Mouse (Mus musculus) heart, embryonic 11.5 days (tissue): ENCODE data around the gene Them7. TPM values are rescaled to one million over a fixed set of nuclear protein-coding genes. Genes with fewer than 3 reads are reported as not detected.

ENCODE experiments used
- ATAC-seq: fragments of 200-750 bp; cut with Nextera tagmentation; replicated peaks from 2 replicates; pipeline ENCODE4 v1.8.0; 2017; ENCODE audit warnings: moderate library complexity; ENCODE audit not compliant: insufficient number of reproducible peaks, low FRiP score, low TSS enrichment
- H3K27ac ChIP-seq: fragments of 300-500 bp; sonication (generic); 2 replicates; pipeline ENCODE4 v1.5.1; 2014; ENCODE audit warnings: mild to moderate bottlenecking, low read depth, low read length
- H3K27me3 ChIP-seq: fragments of 300-500 bp; sonication (generic); 2 replicates; pipeline ENCODE4 v1.6.1; 2014; ENCODE audit warnings: mild to moderate bottlenecking, low read length, mixed read lengths; ENCODE audit not compliant: control insufficient read depth, insufficient read depth
- H3K36me3 ChIP-seq: fragments of 300-500 bp; sonication (generic); 2 replicates; pipeline ENCODE4 v1.6.1; 2014; ENCODE audit warnings: mild to moderate bottlenecking, low read length, moderate library complexity, mixed read lengths; ENCODE audit not compliant: control insufficient read depth, insufficient read depth
- H3K4me1 ChIP-seq: fragments of 300-500 bp; sonication (generic); 2 replicates; pipeline ENCODE4 v1.6.1; 2014; ENCODE audit warnings: low read length; ENCODE audit not compliant: control insufficient read depth, insufficient read depth
- H3K4me2 ChIP-seq: fragments of 300-500 bp; sonication (generic); 2 replicates; pipeline ENCODE4 v1.6.1; 2014; ENCODE audit warnings: mild to moderate bottlenecking, moderate library complexity
- H3K4me3 ChIP-seq: fragments of 300-500 bp; sonication (generic); 2 replicates; pipeline ENCODE4 v1.5.1; 2014; ENCODE audit warnings: low read depth, low read length
- H3K9ac ChIP-seq: fragments of 300-500 bp; sonication (generic); 2 replicates; pipeline ENCODE4 v1.6.1; 2014; ENCODE audit warnings: mild to moderate bottlenecking, low read depth, low read length, moderate library complexity
- H3K9me3 ChIP-seq: fragments of 300-500 bp; sonication (generic); replicated peaks from 2 replicates; pipeline ENCODE4 v1.6.1; 2016; ENCODE audit warnings: low read length; ENCODE audit not compliant: control insufficient read depth
- WGBS: fragments of 180-500 bp; shearing (Covaris S2); extraction: QIAGEN DNeasy Blood & Tissue Kit; methylation state at CpG from one replicate; pipeline ENCODE4 v1.1.7; 2014; ENCODE audit not compliant: insufficient replicate concordance; 5-methylcytosine and 5-hydroxymethylcytosine counted together
- polyA plus RNA-seq: library from polyadenylated mRNA; unstranded; fragments of >200 nt; fragmentation: Nextera tagmentation; extraction: Ambion mirVana; gene quantifications from 2 replicates; pipeline ENCODE4 v1.2.1, GENCODE M21; 2014

Gene Them7
- polyA plus RNA-seq, 1 experiment from 2014 or later = 1.5 TPM

DNA sequence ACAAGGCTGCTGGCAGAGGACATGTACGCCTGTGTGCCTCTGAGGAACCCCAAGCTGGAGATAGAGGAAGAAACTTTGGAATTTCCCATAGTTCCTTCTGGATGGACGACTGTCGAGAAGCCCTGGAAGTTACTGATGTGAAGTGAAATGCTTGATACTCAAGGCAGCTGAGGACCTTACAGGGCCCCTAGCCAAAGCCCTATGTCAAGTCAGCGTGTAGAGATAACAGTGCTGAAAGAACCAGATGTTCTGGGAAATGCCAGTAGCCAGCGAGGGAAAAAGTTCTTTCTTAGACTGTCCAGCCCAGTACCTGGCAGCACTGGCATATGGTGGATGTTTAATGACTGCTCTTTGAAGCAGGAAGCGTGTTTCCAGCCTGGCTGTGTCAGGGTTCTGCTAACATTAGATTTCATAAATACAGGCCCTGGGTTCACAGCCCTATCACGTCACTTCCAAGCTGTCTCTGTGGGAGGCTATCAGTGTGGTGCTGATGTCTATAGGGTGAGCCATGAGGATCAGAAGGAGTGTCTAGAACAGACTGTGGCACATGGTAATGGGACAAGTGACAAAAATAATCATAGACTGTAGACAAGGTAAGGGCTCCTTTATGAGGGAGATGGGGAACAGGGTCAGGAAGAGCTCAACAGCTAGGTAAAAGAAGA lies 2.3 kb downstream of the Them7 start:
- H3K4me2 ChIP-seq = peak overlapping the region; percentile 20; the same call in 1 of the 2 replicates
- ATAC-seq = 0 out of 2 replicates have a peak, but pooled peaks have one; percentile 9
- H3K27me3 ChIP-seq = peaks cover 13% of the 10 kb centered on the region
- no peak overlapping the region for H3K4me3 ChIP-seq
- no peak overlapping the region for H3K9ac ChIP-seq
- no peaks in the 10 kb centered on the region for H3K36me3 ChIP-seq
- H3K9me3 ChIP-seq = no peaks in the 10 kb centered on the region
- H3K4me1 ChIP-seq = peaks cover 14% of the 10 kb centered on the region
- 16% methylated on average over 7 of the region's 7 CpGs for WGBS
- 0 out of 2 replicates have a peak overlapping the region, but pooled peaks have one; percentile 29 for H3K27ac ChIP-seq

DNA sequence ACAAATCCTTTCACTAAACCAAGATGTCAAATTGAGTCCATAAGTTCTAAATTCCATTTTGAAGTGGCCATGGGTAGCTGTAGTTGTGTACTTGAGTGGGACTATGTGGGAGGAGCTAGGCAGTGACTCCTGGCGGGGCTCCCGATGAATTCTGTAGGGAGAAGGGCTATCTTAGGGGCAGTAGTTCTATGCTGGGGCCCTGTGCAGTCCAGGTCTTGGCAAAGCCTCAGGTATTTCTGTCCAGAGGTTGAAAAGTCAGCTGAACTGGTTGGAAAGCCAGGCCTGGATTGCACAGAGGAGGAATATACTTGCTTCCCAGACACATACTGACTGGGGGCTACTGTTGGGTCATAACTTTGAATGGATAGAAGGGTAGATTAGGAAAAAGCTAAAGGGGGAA lies 4.3 kb downstream of the Them7 start:
- H3K4me3 ChIP-seq = no peak overlapping the region
- WGBS = 54% methylated on average over 2 of the region's 2 CpGs
- no peak for ATAC-seq
- H3K36me3 ChIP-seq = no peaks in the 10 kb centered on the region
- no peaks in the 10 kb centered on the region for H3K9me3 ChIP-seq
- H3K4me2 ChIP-seq = no peak overlapping the region
- H3K27me3 ChIP-seq = peaks cover 14% of the 10 kb centered on the region
- no peak overlapping the region for H3K9ac ChIP-seq
- peaks cover 14% of the 10 kb centered on the region for H3K4me1 ChIP-seq
- H3K27ac ChIP-seq = no peak overlapping the region

DNA sequence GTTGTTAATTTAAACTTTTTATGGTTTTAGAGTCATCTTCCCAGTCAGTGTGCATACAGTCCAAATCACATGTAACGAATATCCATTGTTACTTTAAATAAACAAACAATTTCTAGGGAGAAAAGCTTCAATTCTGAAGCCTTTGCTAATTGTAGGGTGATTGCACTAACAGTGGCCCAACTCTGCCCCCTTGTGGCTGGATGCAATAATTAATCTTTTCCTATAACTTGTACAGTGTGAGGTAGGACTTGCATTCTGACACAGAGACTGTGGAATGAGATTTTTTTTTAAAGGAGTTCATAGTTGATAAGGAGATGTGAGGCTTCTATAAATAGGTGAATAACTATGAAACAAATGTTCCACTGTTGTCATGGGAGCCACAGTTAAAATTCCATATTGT lies 6.2 kb downstream of the Them7 start:
- H3K27ac ChIP-seq = no peak overlapping the region
- peaks cover 8% of the 10 kb centered on the region; the same call in 1 of the 2 replicates for H3K27me3 ChIP-seq
- no peak overlapping the region for H3K4me3 ChIP-seq
- 5% methylated on average over 1 of the region's 1 CpGs for WGBS
- H3K36me3 ChIP-seq = no peaks in the 10 kb centered on the region
- H3K9ac ChIP-seq = no peak overlapping the region
- no peaks in the 10 kb centered on the region for H3K9me3 ChIP-seq
- H3K4me2 ChIP-seq = no peak overlapping the region
- peaks cover 16% of the 10 kb centered on the region for H3K4me1 ChIP-seq
- ATAC-seq = no peak

DNA sequence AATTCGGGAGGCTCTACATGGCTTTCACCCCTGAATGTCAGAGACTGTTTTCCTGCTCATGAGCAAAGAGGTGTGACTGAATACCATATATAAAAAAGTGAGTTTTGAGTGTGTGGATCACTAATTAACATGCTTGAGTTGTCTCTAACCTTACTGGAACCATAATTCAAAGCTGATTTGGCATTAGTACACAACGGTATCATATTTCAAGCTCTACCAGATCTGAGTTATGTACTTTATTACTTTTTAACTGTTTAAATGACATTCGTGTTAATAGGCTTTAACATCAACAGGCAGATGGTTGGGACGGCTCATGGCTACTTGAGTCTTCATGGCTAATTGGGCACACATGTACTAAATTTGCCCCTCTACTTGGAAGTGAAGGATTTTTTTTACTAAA lies 8.3 kb downstream of the Them7 start:
- WGBS = 84% methylated on average over 4 of the region's 4 CpGs
- Histone ChIP-seq H3K4me2 (no peak overlapping the region), H3K4me1 (peaks cover 4% of the 10 kb centered on the region; the same call in 1 of the 2 replicates), H3K9me3 (no peaks in the 10 kb centered on the region), H3K36me3 (no peaks in the 10 kb centered on the region), H3K27ac (no peak overlapping the region), H3K4me3 (no peak overlapping the region), H3K9ac (no peak overlapping the region), H3K27me3 (peaks cover 4% of the 10 kb centered on the region; the same call in 1 of the 2 replicates)
- ATAC-seq = no peak

DNA sequence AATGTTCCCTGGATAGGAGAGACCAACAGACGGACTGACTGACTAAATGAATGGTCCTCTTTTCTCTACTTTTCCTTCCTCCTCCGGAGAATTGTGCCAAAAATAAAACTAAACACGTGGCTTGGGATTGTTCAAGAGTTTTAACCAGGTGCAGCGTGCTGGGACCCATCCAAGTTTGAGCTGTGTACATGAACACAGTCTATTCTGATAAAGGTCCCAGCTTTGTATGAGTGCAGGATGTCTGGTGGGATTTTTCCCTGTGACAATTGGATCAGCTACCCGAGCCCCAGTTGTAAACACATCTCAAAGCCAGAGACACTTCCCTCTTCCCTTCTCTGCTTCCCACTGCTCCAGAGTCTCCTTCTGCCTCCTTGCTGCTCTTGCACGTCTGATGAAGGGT lies 10.2 kb downstream of the Them7 start:
- ATAC-seq = no peak
- Histone ChIP-seq H3K4me1 (peaks cover 7% of the 10 kb centered on the region; the same call in 1 of the 2 replicates), H3K4me2 (no peak overlapping the region), H3K36me3 (no peaks in the 10 kb centered on the region), H3K27ac (no peak overlapping the region), H3K9me3 (no peaks in the 10 kb centered on the region), H3K9ac (no peak overlapping the region), H3K4me3 (no peak overlapping the region), H3K27me3 (peaks cover 4% of the 10 kb centered on the region; the same call in 1 of the 2 replicates)
- WGBS = 46% methylated on average over 6 of the region's 6 CpGs

DNA sequence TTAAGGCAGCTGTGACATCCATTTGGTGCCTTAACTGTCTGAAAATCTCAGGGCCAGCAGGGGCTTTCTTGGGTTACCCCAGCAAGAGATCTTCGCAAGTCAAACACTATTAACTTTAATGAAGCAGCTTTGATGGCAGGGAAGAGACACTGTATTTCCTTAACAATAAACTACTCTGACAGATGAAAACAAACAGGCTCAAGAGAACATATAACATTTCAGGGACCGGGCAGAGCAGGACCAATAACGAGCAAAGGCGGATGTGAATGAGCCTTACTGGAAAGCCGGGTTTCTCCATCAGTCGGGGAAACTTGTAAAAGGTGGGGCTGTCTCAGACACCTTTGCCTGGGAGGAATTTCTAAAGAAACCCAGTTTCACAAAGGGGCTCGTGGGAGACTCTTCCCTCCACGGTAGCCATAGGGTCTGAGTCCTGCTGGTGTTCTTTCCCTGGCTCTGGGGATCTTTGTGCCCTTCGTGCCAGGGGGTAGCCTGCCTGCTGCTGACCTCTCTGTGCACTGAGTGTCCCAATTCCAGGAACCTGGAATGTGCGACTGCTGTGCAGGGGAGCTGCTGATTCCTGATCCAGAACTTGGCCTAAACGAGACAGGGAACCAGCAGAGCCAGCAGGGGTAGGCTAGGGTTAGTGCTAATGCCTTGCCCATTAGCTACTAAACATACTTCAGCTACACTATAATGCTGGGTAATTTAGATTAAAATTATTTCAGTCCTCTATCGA lies 11.4 kb downstream of the Them7 start:
- ATAC-seq = no peak
- no peak overlapping the region for H3K27ac ChIP-seq
- peaks cover 4% of the 10 kb centered on the region; the same call in 1 of the 2 replicates for H3K27me3 ChIP-seq
- WGBS = 47% methylated on average over 12 of the region's 12 CpGs
- H3K4me3 ChIP-seq = no peak overlapping the region
- peaks cover 7% of the 10 kb centered on the region; the same call in 1 of the 2 replicates for H3K4me1 ChIP-seq
- no peak overlapping the region for H3K4me2 ChIP-seq
- no peaks in the 10 kb centered on the region for H3K36me3 ChIP-seq
- no peaks in the 10 kb centered on the region for H3K9me3 ChIP-seq
- H3K9ac ChIP-seq = no peak overlapping the region

DNA sequence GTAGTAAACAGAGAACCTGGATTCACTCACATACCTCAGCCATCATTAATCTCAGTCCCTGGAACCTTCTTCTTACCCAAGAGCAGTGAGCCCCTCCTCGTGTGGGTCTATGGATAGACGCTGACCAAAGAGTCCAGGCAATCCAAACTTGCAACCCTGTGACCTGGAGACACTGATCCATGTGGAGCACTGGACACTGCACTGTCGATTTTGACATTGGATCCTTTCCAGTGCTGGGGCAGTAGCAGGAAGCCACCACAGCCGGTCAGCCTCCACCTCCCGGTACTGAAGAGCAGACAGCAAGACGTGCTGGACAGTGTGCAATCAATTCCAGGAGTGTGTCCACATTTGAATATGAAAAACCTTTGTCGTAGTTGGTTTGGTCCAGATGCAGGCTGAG lies 13.3 kb downstream of the Them7 start:
- WGBS = 39% methylated on average over 7 of the region's 7 CpGs

DNA sequence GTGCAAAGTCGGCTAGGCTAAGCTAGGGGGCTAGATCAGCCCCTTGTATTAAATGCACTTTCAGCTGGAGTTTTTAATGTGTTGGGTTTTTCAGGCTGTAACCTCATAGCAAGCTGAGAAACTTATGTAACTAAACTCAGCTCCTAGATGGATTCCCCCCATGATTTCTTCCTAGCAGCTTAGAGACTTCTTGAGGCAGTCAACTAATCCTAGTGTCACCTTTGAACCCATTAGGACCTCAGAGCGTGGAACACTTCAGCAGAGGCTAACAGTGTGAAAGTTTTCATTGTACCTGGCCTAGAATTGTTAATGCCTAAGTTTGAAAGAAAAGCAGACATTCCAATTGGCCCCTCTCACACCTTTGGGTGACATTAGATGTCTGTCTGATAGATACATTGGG lies 13.7 kb downstream of the Them7 start:
- Histone ChIP-seq H3K27ac (no peak overlapping the region), H3K4me2 (no peak overlapping the region), H3K4me1 (peaks cover 7% of the 10 kb centered on the region; the same call in 1 of the 2 replicates), H3K36me3 (no peaks in the 10 kb centered on the region), H3K9ac (no peak overlapping the region), H3K9me3 (no peaks in the 10 kb centered on the region), H3K4me3 (no peak overlapping the region), H3K27me3 (no peaks in the 10 kb centered on the region)
- no peak for ATAC-seq
- 82% methylated on average over 2 of the region's 2 CpGs for WGBS

More for the DNA sequence above, 13.3 kb downstream of the Them7 start:
- Histone ChIP-seq H3K27me3 (no peaks in the 10 kb centered on the region), H3K9ac (no peak overlapping the region), H3K4me2 (no peak overlapping the region), H3K4me1 (peaks cover 7% of the 10 kb centered on the region; the same call in 1 of the 2 replicates), H3K9me3 (no peaks in the 10 kb centered on the region), H3K36me3 (no peaks in the 10 kb centered on the region), H3K4me3 (no peak overlapping the region), H3K27ac (no peak overlapping the region)
- ATAC-seq = no peak
